Mouse (Mus musculus): Measurements from ENCODE around the gene Acvrl1. TPM values are rescaled to one million over a fixed set of nuclear protein-coding genes. Genes with fewer than 3 reads are reported as not detected.

The Acvrl1 gene
- polyA plus RNA-seq, 1 experiment from 2014 or later = 159 TPM

GRCm38 (mm10) chr15:101093988-101094387, 34.3 kb upstream of the Acvrl1 start:
- no peak overlapping the region for H3K27ac ChIP-seq (ENCODE audit: low read length)
- no peaks in the 10 kb centered on the region; the same call in 1 of the 2 replicates for H3K27me3 ChIP-seq (replicated peaks; ENCODE audit: insufficient read depth, low read length)
- DNase-seq (ENCODE audit: low spot score) (no peak), ATAC-seq (no peak)
- H3K4me3 ChIP-seq (ENCODE audit: low read depth, low read length) = no peak overlapping the region
- H3K4me2 ChIP-seq (replicated peaks; ENCODE audit: low read depth, low read length) = no peak overlapping the region
- no peaks in the 10 kb centered on the region for H3K9me3 ChIP-seq (ENCODE audit: low read length)
- no peaks in the 10 kb centered on the region for H3K36me3 ChIP-seq (ENCODE audit: insufficient read depth, low read length)
- no peak overlapping the region for H3K9ac ChIP-seq (replicated peaks; ENCODE audit: low read depth)
- WGBS = 59% methylated on average over 6 of the region's 6 CpGs
- H3K4me1 ChIP-seq (ENCODE audit: insufficient read depth, low read depth, low read length) = 0 out of 2 replicates have a peak, but pooled peaks cover 6% of the 10 kb centered on the region
- TF ChIP-seq CTCF (IDR thresholded peaks at IDR 0.05) (no peak), EP300 (IDR thresholded peaks at IDR 0.05) (no peak)

- 61% methylated on average over 9 of the region's 9 CpGs for whole genome bisulfite sequencing
- Histone ChIP-seq H3K4me3 (ENCODE audit: low read depth, low read length) (no peak overlapping the region), H3K27me3 (replicated peaks; ENCODE audit: insufficient read depth, low read length) (no peaks in the 10 kb centered on the region; the same call in 1 of the 2 replicates), H3K9me3 (ENCODE audit: low read length) (no peaks in the 10 kb centered on the region), H3K36me3 (ENCODE audit: insufficient read depth, low read length) (no peaks in the 10 kb centered on the region), H3K9ac (replicated peaks; ENCODE audit: low read depth) (no peak overlapping the region), H3K4me2 (replicated peaks; ENCODE audit: low read depth, low read length) (no peak overlapping the region), H3K27ac (ENCODE audit: low read length) (no peak overlapping the region), H3K4me1 (ENCODE audit: insufficient read depth, low read depth, low read length) (0 out of 2 replicates have a peak, but pooled peaks cover 6% of the 10 kb centered on the region)
- TF ChIP-seq CTCF (IDR thresholded peaks at IDR 0.05) = no peak
- ATAC-seq = no peak
- DNase-seq (ENCODE audit: low spot score) = no peak
Measured at GRCm38 (mm10) chr15:101094979-101095378, 33.3 kb upstream of the Acvrl1 start.

GRCm38 (mm10) chr15:101095392-101095791, 32.9 kb upstream of the Acvrl1 start:
- no peaks in the 10 kb centered on the region for H3K36me3 ChIP-seq (ENCODE audit: insufficient read depth, low read length)
- H3K4me3 ChIP-seq (ENCODE audit: low read depth, low read length) = no peak overlapping the region
- no peaks in the 10 kb centered on the region; the same call in 1 of the 2 replicates for H3K27me3 ChIP-seq (replicated peaks; ENCODE audit: insufficient read depth, low read length)
- no peak for TF ChIP-seq EP300 (IDR thresholded peaks at IDR 0.05)
- no peak for TF ChIP-seq CTCF (IDR thresholded peaks at IDR 0.05)
- no peak overlapping the region for H3K4me2 ChIP-seq (replicated peaks; ENCODE audit: low read depth, low read length)
- WGBS = 76% methylated on average over 3 of the region's 3 CpGs
- ATAC-seq (no peak), DNase-seq (ENCODE audit: low spot score) (no peak)
- H3K9me3 ChIP-seq (ENCODE audit: low read length) = no peaks in the 10 kb centered on the region
- no peak overlapping the region for H3K9ac ChIP-seq (replicated peaks; ENCODE audit: low read depth)
- 0 out of 2 replicates have a peak, but pooled peaks cover 6% of the 10 kb centered on the region for H3K4me1 ChIP-seq (ENCODE audit: insufficient read depth, low read depth, low read length)
- no peak overlapping the region for H3K27ac ChIP-seq (ENCODE audit: low read length)

DNA sequence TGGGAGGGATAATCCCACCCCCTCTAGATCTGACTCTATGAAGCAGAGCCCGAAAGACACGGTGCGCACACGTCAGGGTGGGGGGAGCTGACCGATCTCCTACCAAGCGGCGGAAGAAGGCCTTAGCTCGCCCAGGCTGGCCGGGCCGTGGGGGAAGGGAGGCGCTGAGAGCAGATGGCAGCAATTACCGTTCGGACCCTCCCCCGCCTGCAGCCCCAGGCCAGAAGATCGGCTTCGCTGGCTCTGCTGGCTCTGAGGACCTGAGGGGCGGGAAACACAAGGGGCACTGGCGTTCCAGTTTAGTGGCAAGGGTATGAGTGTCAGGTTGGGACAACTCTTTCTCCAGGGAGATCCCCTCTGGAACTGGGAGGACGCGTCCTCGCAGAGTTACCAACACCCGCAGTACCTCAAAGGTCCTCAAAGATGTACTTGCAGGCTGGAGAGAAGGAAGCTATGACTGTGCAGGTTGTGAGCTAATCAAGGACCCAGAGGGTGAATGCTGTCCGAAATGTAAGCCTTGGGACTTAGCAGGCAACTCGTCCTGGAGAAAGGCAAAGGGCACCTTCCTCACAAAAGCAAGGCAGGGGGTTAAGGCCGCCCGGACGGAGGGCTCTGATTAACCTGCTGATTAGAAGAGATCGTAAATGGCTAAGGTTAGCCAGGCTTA, 30.2 kb upstream of the Acvrl1 start:
- Histone ChIP-seq H3K27me3 (replicated peaks; ENCODE audit: insufficient read depth, low read length) (no peaks in the 10 kb centered on the region; the same call in 1 of the 2 replicates), H3K9me3 (ENCODE audit: low read length) (no peaks in the 10 kb centered on the region), H3K4me3 (ENCODE audit: low read depth, low read length) (no peak overlapping the region), H3K27ac (ENCODE audit: low read length) (no peak overlapping the region), H3K4me2 (replicated peaks; ENCODE audit: low read depth, low read length) (peak overlapping the region; percentile 29; the same call in 1 of the 2 replicates), H3K36me3 (ENCODE audit: insufficient read depth, low read length) (no peaks in the 10 kb centered on the region), H3K9ac (replicated peaks; ENCODE audit: low read depth) (no peak overlapping the region), H3K4me1 (ENCODE audit: insufficient read depth, low read depth, low read length) (0 out of 2 replicates have a peak, but pooled peaks cover 6% of the 10 kb centered on the region)
- 13% methylated on average over 27 of the region's 28 CpGs for WGBS
- DNase-seq (ENCODE audit: low spot score) (peak; percentile 40), ATAC-seq (peak; percentile 21; the same call in 1 of the 2 replicates)
- TF ChIP-seq CTCF (IDR thresholded peaks at IDR 0.05) (no peak), EP300 (IDR thresholded peaks at IDR 0.05) (no peak)

GRCm38 (mm10) chr15:101100996-101101395, 27.3 kb upstream of the Acvrl1 start:
- Histone ChIP-seq H3K27me3 (replicated peaks; ENCODE audit: insufficient read depth, low read length) (no peaks in the 10 kb centered on the region; the same call in 1 of the 2 replicates), H3K4me2 (replicated peaks; ENCODE audit: low read depth, low read length) (no peak overlapping the region), H3K27ac (ENCODE audit: low read length) (no peak overlapping the region), H3K36me3 (ENCODE audit: insufficient read depth, low read length) (no peaks in the 10 kb centered on the region), H3K4me3 (ENCODE audit: low read depth, low read length) (no peak overlapping the region), H3K9me3 (ENCODE audit: low read length) (no peaks in the 10 kb centered on the region), H3K9ac (replicated peaks; ENCODE audit: low read depth) (no peak overlapping the region), H3K4me1 (ENCODE audit: insufficient read depth, low read depth, low read length) (peaks cover 6% of the 10 kb centered on the region; the same call in 1 of the 2 replicates)
- no peak for TF ChIP-seq EP300 (IDR thresholded peaks at IDR 0.05)
- TF ChIP-seq CTCF (IDR thresholded peaks at IDR 0.05) = no peak
- DNase-seq (ENCODE audit: low spot score) = no peak
- no peak for ATAC-seq
- 46% methylated on average over 3 of the region's 3 CpGs for WGBS

- ATAC-seq (no peak), DNase-seq (ENCODE audit: low spot score) (no peak)
- TF ChIP-seq EP300 (IDR thresholded peaks at IDR 0.05) = no peak
- no peak for TF ChIP-seq CTCF (IDR thresholded peaks at IDR 0.05)
- no peaks in the 10 kb centered on the region; the same call in 1 of the 2 replicates for H3K4me1 ChIP-seq (ENCODE audit: insufficient read depth, low read depth, low read length)
- WGBS = 79% methylated on average over 9 of the region's 9 CpGs
- H3K4me3 ChIP-seq (ENCODE audit: low read depth, low read length) = no peak overlapping the region
- no peak overlapping the region for H3K9ac ChIP-seq (replicated peaks; ENCODE audit: low read depth)
- H3K27me3 ChIP-seq (replicated peaks; ENCODE audit: insufficient read depth, low read length) = no peaks in the 10 kb centered on the region; the same call in 1 of the 2 replicates
- no peaks in the 10 kb centered on the region for H3K36me3 ChIP-seq (ENCODE audit: insufficient read depth, low read length)
- no peak overlapping the region for H3K4me2 ChIP-seq (replicated peaks; ENCODE audit: low read depth, low read length)
- H3K9me3 ChIP-seq (ENCODE audit: low read length) = no peaks in the 10 kb centered on the region
- H3K27ac ChIP-seq (ENCODE audit: low read length) = no peak overlapping the region
Measured at GRCm38 (mm10) chr15:101103605-101104304, 24.6 kb upstream of the Acvrl1 start.

Measured in lung, postnatal 0 days (tissue).